Mouse (Mus musculus): ENCODE measurements at regions not wholly inside any gene's neighbourhood (a gene's known extent, or its start where the extent isn't known, plus 50 kb on each side); places are given as distances from the start of the nearest gene placed in this dataset.

DNA sequence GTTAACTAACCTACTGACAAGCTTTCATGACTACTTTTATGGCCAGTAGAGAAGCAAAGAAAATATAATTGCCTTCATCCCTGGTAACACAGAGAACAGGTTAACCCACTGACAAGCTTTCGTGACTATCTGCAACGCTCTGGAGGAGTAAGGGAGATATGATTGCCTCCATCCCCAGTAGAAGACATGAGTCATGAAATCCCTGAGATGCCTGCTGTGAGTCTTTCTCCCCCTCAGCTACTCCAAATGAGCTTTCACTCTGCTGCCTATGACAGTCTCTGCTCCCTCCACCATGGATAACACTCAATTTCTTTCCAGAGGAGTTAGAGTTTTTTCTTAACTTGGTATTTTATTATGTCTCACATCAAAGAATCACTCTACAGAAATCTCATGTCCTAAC is 2493.4 kb upstream of the Gm7489 start:
- ATAC-seq (ENCODE audit: extremely low read depth, insufficient number of reproducible peaks, low FRiP score, poor library complexity, severe bottlenecking) (no peak), DNase-seq (ENCODE audit: low spot score) (no peak)
- Histone ChIP-seq H3K36me3 (replicated peaks) (no peaks in the 10 kb centered on the region), H3K27me3 (ENCODE audit: insufficient read depth, low read length) (no peaks in the 10 kb centered on the region), H3K4me3 (ENCODE audit: low read depth, low read length) (no peak overlapping the region), H3K9me3 (replicated peaks) (no peaks in the 10 kb centered on the region), H3K4me1 (ENCODE audit: insufficient read depth, low read depth, low read length) (no peaks in the 10 kb centered on the region)
- TF ChIP-seq GATA1 (IDR thresholded peaks at IDR 0.05; ENCODE audit: borderline replicate concordance, low read length) (no peak), TAL1 (conservative IDR thresholded peaks at IDR 0.05; ENCODE audit: low read depth, low read length) (no peak), POLR2AphosphoS5 (IDR thresholded peaks at IDR 0.05; ENCODE audit: insufficient replicate concordance, low read depth, low read length) (no peak), GATA2 (IDR thresholded peaks at IDR 0.05; ENCODE audit: borderline replicate concordance, low read depth, low read length) (no peak), CTCF (IDR thresholded peaks at IDR 0.05; ENCODE audit: low read depth, low read length) (no peak)

DNA sequence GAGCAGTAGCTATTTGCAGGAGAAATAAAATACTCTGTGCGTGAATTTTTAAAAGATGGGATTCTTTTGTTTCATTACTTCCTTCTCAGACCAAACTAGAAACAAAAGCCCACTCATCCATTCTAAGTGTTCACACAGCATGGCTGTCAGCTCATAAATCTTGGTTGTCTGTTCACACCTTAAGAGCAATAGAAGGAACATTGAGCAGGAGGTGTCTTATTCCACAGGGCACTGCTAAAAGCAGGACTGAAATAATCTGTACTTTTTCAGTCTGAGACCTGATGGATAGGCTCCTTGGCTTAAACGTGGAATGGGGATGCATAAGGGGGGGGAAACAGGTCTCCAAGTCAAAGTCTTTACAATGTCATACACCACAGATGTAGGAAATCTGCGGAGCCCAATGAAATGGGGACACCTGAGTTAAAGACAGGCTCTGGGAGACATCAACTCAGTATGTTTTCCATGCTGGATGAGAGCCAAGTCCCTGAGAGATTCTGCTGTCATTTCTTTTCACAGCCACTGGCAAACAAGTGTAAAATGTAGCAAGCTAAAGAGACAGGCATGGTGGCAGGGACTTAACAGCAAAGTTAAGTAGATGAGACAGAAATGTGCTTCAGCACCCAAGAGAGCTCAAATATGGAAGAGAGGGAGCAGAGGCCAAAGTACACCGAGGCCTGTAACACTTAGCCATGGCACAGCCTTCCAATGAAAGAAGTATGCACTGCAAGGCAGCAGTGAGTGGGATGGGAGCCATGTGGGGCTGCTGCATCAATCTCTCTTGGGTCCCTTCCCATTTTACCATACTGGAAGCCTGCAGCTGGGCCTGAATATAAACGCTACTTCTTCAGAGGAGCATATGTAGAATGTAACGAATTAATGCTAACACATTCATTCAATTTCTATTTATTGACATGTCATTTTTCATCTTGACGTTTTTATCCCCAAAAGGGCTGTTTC is 2492.0 kb upstream of the Gm7489 start:
- DNase-seq (ENCODE audit: low spot score) = no peak
- TF ChIP-seq POLR2AphosphoS5 (IDR thresholded peaks at IDR 0.05; ENCODE audit: insufficient replicate concordance, low read depth, low read length) (no peak), GATA2 (IDR thresholded peaks at IDR 0.05; ENCODE audit: borderline replicate concordance, low read depth, low read length) (no peak), CTCF (IDR thresholded peaks at IDR 0.05; ENCODE audit: low read depth, low read length) (no peak), GATA1 (IDR thresholded peaks at IDR 0.05; ENCODE audit: borderline replicate concordance, low read length) (no peak), TAL1 (conservative IDR thresholded peaks at IDR 0.05; ENCODE audit: low read depth, low read length) (no peak)
- Histone ChIP-seq H3K4me1 (ENCODE audit: insufficient read depth, low read depth, low read length) (no peaks in the 10 kb centered on the region), H3K36me3 (replicated peaks) (no peaks in the 10 kb centered on the region), H3K27me3 (ENCODE audit: insufficient read depth, low read length) (no peaks in the 10 kb centered on the region), H3K9me3 (replicated peaks) (no peaks in the 10 kb centered on the region), H3K4me3 (ENCODE audit: low read depth, low read length) (no peak overlapping the region)
- no peak for ATAC-seq (ENCODE audit: extremely low read depth, insufficient number of reproducible peaks, low FRiP score, poor library complexity, severe bottlenecking)

DNA sequence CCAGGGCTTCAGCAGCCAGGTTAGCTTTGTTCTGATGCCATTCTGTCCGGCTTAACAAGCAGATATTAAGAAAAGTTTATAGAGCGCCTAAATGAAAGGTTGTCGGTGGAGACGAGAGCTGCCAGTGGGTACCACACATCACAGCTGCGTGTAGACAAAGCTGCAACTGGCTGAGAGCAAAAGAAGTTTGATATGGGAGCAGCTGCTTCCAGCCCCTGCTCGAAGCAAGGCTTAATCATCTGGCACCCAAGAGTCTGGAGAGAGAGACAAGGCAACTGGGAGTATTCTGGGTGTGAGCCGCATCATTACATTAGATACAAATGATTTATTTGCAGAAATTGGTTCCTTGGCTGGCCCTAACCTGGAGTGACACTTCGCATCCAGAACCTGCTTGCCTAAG is 2488.7 kb upstream of the Gm7489 start:
- DNase-seq (ENCODE audit: low spot score) = no peak
- Histone ChIP-seq H3K9me3 (replicated peaks) (no peaks in the 10 kb centered on the region), H3K4me1 (ENCODE audit: insufficient read depth, low read depth, low read length) (no peaks in the 10 kb centered on the region), H3K4me3 (ENCODE audit: low read depth, low read length) (no peak overlapping the region), H3K36me3 (replicated peaks) (no peaks in the 10 kb centered on the region), H3K27me3 (ENCODE audit: insufficient read depth, low read length) (no peaks in the 10 kb centered on the region)
- ATAC-seq (ENCODE audit: extremely low read depth, insufficient number of reproducible peaks, low FRiP score, poor library complexity, severe bottlenecking) = no peak
- TF ChIP-seq GATA2 (IDR thresholded peaks at IDR 0.05; ENCODE audit: borderline replicate concordance, low read depth, low read length) (no peak), CTCF (IDR thresholded peaks at IDR 0.05; ENCODE audit: low read depth, low read length) (no peak), TAL1 (conservative IDR thresholded peaks at IDR 0.05; ENCODE audit: low read depth, low read length) (no peak), POLR2AphosphoS5 (IDR thresholded peaks at IDR 0.05; ENCODE audit: insufficient replicate concordance, low read depth, low read length) (no peak), GATA1 (IDR thresholded peaks at IDR 0.05; ENCODE audit: borderline replicate concordance, low read length) (no peak)

DNA sequence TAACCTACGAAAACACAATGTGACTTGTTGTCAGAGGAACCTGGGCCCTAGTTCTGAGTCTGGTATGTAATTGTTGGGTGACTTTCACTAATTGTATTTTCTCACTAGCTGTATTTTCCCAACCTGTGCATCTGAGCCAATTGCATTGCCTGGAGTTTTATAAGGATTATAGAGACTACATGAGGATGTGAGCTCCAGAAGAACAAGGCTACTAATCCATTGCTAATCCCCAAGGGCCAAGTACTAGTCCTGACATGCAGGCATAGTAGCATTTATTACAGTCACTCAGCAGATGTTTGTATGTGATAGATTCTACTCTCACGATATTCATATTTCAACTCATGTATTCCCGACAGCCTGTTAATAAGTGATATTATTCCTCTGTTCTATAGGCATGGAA is 2481.1 kb upstream of the Gm7489 start:
- Histone ChIP-seq H3K9me3 (replicated peaks) (no peaks in the 10 kb centered on the region), H3K27me3 (ENCODE audit: insufficient read depth, low read length) (no peaks in the 10 kb centered on the region), H3K4me3 (ENCODE audit: low read depth, low read length) (no peak overlapping the region), H3K36me3 (replicated peaks) (no peaks in the 10 kb centered on the region), H3K4me1 (ENCODE audit: insufficient read depth, low read depth, low read length) (no peaks in the 10 kb centered on the region)
- TF ChIP-seq TAL1 (conservative IDR thresholded peaks at IDR 0.05; ENCODE audit: low read depth, low read length) (no peak), POLR2AphosphoS5 (IDR thresholded peaks at IDR 0.05; ENCODE audit: insufficient replicate concordance, low read depth, low read length) (no peak), GATA2 (IDR thresholded peaks at IDR 0.05; ENCODE audit: borderline replicate concordance, low read depth, low read length) (no peak)
- DNase-seq (ENCODE audit: low spot score) (no peak), ATAC-seq (ENCODE audit: extremely low read depth, insufficient number of reproducible peaks, low FRiP score, poor library complexity, severe bottlenecking) (no peak)

DNA sequence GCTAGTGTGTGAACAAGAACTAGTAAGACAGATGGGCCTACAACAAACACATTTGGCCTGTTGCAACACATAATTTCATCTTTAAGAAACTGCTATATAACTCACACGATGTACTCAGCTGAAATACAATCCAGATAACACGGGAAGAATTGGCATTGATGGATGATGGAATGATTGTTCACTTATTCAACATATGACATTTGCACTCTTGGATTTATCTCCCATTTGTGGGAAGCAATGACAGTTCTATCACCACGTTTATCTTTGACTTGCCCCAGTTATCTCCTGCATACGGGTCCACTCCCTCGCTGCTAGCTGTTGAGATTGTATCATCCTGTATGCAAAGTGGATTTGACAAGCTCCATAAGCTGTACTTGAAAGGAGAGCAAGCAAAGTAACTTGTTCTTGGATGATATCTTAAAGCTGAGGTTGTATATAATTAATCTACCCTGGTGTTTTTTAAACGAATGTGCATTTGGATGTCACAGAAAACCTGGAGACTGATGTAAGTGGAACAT is 2474.9 kb upstream of the Gm7489 start:
- Histone ChIP-seq H3K27me3 (ENCODE audit: insufficient read depth, low read length) (no peaks in the 10 kb centered on the region), H3K4me1 (ENCODE audit: insufficient read depth, low read depth, low read length) (no peaks in the 10 kb centered on the region), H3K36me3 (replicated peaks) (no peaks in the 10 kb centered on the region), H3K9me3 (replicated peaks) (no peaks in the 10 kb centered on the region), H3K4me3 (ENCODE audit: low read depth, low read length) (no peak overlapping the region)
- TF ChIP-seq TAL1 (conservative IDR thresholded peaks at IDR 0.05; ENCODE audit: low read depth, low read length) (no peak), CTCF (IDR thresholded peaks at IDR 0.05; ENCODE audit: low read depth, low read length) (no peak), POLR2AphosphoS5 (IDR thresholded peaks at IDR 0.05; ENCODE audit: insufficient replicate concordance, low read depth, low read length) (no peak), GATA2 (IDR thresholded peaks at IDR 0.05; ENCODE audit: borderline replicate concordance, low read depth, low read length) (no peak), GATA1 (IDR thresholded peaks at IDR 0.05; ENCODE audit: borderline replicate concordance, low read length) (no peak)
- DNase-seq (ENCODE audit: low spot score) (no peak), ATAC-seq (ENCODE audit: extremely low read depth, insufficient number of reproducible peaks, low FRiP score, poor library complexity, severe bottlenecking) (no peak)

GRCm38 (mm10) chr15:51411966-51412365 is 2472.7 kb upstream of the Gm7489 start:
- Histone ChIP-seq H3K4me1 (ENCODE audit: insufficient read depth, low read depth, low read length) (no peaks in the 10 kb centered on the region), H3K4me3 (ENCODE audit: low read depth, low read length) (no peak overlapping the region), H3K27me3 (ENCODE audit: insufficient read depth, low read length) (no peaks in the 10 kb centered on the region), H3K9me3 (replicated peaks) (no peaks in the 10 kb centered on the region), H3K36me3 (replicated peaks) (no peaks in the 10 kb centered on the region)
- ATAC-seq (ENCODE audit: extremely low read depth, insufficient number of reproducible peaks, low FRiP score, poor library complexity, severe bottlenecking) (no peak), DNase-seq (ENCODE audit: low spot score) (no peak)
- no peak for TF ChIP-seq POLR2AphosphoS5 (IDR thresholded peaks at IDR 0.05; ENCODE audit: insufficient replicate concordance, low read depth, low read length)
- TF ChIP-seq GATA1 (IDR thresholded peaks at IDR 0.05; ENCODE audit: borderline replicate concordance, low read length) = no peak
- TF ChIP-seq CTCF (IDR thresholded peaks at IDR 0.05; ENCODE audit: low read depth, low read length) = no peak
- TF ChIP-seq GATA2 (IDR thresholded peaks at IDR 0.05; ENCODE audit: borderline replicate concordance, low read depth, low read length) = no peak
- TF ChIP-seq TAL1 (conservative IDR thresholded peaks at IDR 0.05; ENCODE audit: low read depth, low read length) = no peak
